Mouse (Mus musculus) cerebral cortex, adult 2 months (tissue): ENCODE data around the gene Prkca.

Experiments used
- WGBS: fragments of 180-500 bp; shearing (Covaris S2); methylation state at CpG from one replicate; pipeline ENCODE4 v1.1.7; 2018; 5-methylcytosine and 5-hydroxymethylcytosine counted together

Gene Prkca

DNA sequence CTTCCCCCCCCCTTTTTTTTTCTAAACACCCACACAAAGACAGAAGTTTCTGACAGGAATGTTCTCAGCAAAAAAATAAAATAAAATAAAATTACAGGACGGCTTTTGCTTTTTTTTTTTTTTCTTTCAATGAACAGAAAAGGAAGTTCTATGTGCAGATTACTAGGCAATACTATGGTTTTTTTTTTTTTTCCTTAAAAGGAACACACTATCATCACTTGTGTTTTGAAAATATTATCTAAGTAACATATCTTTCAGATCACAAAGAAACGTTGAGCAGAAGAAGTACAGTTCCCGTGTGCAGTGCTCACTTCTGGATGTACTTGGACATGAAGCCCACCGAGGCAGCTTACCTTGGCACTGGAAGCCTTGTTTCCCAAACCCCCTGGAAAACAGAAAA, 3.4 kb downstream of the Prkca start:
- WGBS = 79% methylated on average over 4 of the region's 4 CpGs

- WGBS = 62% methylated on average over 5 of the region's 5 CpGs
Measured at GRCm38 (mm10) chr11:108336445-108336844, 7.3 kb downstream of the Prkca start.

DNA sequence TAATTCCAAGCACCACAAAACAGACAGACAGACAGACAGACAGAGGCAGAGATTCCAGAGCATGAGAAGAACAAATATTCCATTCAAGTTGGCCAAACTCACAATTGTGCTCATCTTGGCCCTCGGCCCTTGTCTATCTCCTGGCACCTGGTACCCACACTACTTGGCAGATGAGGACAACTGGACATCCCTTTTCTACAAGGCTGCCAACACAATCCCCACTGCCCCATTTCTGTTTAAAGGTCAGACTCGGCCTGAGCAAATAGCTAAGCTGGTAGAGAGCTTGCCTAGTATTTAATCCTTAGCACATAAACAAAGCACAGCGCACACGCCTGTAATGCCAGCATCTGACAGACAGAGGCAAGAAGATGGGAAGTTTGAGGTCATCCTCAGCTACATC, 8.2 kb downstream of the Prkca start:
- 85% methylated on average over 4 of the region's 4 CpGs for WGBS

DNA sequence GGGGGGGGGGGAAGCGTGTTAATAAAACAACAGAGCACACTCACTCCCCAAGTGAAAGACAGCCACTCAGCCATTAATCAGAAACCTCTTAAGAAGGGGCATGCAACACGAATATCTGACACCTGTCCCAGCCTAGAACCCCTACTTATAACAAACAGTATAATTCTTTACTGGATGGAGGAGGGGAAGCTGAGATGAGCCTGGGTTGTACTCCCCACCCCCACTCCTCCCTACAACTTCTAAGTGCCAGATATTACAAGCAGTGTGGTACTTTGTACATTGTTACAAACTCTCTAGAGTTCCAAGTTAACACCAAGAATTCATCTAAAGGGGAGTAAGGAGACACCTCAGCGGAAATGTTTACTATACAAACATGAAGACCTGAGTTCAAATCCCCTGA, 9.1 kb downstream of the Prkca start:
- WGBS = 60% methylated on average over 3 of the region's 3 CpGs

DNA sequence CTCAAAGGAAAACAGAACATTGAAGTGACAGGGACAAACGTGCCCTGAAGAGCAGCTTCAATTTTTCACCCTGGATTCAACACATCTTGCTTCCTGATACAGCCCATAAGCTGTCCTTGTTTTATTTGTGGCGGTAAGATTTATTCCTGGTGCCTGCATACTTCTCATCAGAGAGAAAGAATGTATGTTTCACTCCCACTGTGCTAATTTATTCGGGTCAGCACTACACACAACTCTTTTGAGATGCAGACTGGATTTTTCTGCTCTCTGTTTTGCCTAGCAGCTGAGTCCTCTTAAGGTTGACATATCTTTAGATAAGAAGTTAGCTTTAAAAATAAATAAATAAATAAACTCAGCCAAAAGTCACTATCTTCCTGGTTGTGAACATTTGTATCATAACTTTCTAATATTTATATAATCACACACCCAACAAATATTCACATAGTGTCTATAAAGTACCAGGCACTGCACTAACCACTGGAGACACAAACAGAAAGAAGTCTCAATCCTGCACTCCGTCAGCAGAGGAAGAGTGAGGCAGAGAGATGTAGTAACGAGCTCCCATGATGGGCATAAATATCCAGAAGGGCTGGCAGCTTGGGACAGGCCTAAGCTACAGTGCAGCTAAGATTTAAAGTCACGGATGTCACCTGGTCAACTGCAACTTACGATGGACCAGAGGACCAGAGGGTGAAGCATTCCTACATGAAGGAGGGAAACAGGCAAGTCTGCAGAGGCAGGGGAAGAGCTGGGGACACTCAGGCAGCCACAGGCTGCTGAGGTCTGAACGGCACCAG, 9.9 kb downstream of the Prkca start:
- WGBS = 54% methylated on average over 8 of the region's 8 CpGs

DNA sequence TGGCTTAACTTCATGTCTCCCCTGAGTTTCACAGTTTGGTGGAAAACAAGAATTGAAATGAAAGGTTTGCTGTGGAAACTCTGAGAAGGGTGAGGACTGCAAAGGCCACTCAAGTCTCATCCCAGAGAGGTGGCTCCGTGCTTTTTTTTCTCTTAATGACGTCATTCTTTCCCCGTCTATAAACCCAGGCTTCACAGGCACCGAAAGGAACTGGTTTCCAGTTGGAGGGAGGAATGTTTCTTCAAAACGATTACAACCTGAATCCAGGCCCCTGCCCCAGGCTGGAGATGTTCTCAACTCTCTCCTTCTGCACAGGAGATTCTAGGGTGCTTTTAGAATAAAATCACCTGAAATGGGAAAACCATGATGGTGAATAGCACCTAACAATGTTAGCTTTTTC, 10.7 kb downstream of the Prkca start:
- WGBS = 56% methylated on average over 5 of the region's 5 CpGs

- WGBS = 66% methylated on average over 11 of the region's 11 CpGs
Measured at GRCm38 (mm10) chr11:108330818-108331217, 12.9 kb downstream of the Prkca start.

GRCm38 (mm10) chr11:108325943-108326342, 17.8 kb downstream of the Prkca start:
- 79% methylated on average over 8 of the region's 8 CpGs for WGBS

DNA sequence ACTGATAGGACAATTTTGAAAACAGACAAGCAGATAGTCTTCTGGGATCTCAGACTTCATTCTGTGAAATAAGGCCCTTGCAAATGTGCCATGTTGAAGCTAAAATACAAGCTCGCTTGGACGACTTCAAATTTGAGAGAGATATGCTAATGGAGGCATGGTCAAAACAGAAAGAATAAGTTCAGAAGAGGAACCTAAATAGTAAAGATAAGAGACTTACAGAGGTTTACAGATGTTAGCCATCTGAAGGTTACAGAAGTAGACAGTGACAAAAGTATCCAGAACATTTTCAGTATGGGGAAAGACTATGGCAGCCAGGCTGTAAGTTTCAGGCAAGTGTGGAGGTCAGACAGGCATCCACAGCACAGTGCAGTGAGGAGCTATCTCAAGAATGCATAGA, 21.6 kb downstream of the Prkca start:
- 85% methylated on average over 2 of the region's 2 CpGs for WGBS

DNA sequence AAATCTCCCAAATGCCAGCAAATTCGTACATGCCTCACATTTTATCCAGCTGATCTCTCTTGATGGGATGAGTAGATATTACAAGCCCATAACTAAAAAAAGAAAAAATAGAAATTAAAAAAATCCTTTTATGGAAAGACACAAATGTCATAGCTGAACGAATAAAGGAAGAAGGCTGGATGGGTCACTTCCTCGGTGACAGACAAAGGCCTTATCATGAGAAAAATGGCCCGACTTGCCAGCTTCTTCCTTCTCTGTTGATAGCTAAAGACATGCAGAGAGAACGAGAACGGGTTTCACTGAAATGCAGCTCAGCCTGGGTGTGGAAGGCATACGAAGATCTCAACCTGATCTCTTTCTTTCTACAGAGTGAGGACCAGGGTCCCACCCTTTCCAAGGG, 23.2 kb downstream of the Prkca start:
- 73% methylated on average over 7 of the region's 7 CpGs for WGBS

- 68% methylated on average over 11 of the region's 11 CpGs for WGBS
Measured at GRCm38 (mm10) chr11:108319162-108319561, 24.6 kb downstream of the Prkca start.

- WGBS = 84% methylated on average over 6 of the region's 6 CpGs
Measured at GRCm38 (mm10) chr11:108317878-108318277, 25.9 kb downstream of the Prkca start.

GRCm38 (mm10) chr11:108315736-108316135, 28.0 kb downstream of the Prkca start:
- WGBS = 79% methylated on average over 7 of the region's 7 CpGs

- 34% methylated on average over 5 of the region's 5 CpGs for WGBS
Measured at GRCm38 (mm10) chr11:108312516-108312915, 31.2 kb downstream of the Prkca start.

GRCm38 (mm10) chr11:108311912-108312311, 31.8 kb downstream of the Prkca start:
- WGBS = 84% methylated on average over 2 of the region's 2 CpGs

DNA sequence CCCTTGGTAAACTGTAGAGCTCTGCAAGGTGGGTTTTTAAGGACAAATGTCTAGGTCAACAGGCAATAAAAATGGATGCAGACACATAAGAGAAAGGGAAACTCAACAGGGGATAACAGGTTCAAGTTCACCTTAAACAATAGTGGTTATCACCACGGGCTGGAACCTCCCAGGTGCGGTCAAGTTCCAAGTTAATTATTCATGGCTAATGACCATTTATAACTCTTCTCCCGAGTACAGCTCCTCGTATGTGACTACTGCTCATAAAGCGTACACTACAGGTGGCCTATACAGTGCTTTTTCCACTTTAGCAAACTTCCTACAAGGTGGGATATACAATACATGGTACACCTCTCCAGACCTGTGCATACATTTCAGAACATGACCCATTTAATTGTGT, 33.9 kb downstream of the Prkca start:
- 88% methylated on average over 5 of the region's 5 CpGs for WGBS

- WGBS = 96% methylated on average over 5 of the region's 5 CpGs
Measured at GRCm38 (mm10) chr11:108308253-108308652, 35.5 kb downstream of the Prkca start.

GRCm38 (mm10) chr11:108307258-108307657, 36.5 kb downstream of the Prkca start:
- 82% methylated on average over 7 of the region's 7 CpGs for WGBS

GRCm38 (mm10) chr11:108303787-108304186, 39.9 kb downstream of the Prkca start:
- 95% methylated on average over 4 of the region's 4 CpGs for WGBS

- WGBS = 75% methylated on average over 10 of the region's 10 CpGs
Measured at GRCm38 (mm10) chr11:108301796-108302490, 41.8 kb downstream of the Prkca start.

DNA sequence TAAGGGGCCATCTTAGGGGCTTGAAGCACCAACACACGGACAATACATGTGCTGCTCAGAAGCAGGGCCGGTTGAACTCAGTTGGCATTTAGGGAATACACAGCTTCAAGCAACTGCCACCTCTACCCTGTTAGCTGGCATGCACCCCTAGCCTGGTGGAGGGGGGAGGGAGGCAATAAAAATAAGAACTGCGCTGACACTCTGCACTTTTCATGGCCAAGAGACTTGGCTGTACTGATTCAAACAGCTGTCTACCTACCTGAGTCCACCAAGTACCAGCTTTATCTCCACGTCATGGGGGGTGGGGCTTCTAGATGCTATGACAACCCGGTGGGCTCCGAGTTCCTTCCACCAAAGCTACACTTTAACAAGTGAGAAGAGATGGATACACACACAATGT, 42.7 kb downstream of the Prkca start:
- WGBS = 86% methylated on average over 6 of the region's 6 CpGs

DNA sequence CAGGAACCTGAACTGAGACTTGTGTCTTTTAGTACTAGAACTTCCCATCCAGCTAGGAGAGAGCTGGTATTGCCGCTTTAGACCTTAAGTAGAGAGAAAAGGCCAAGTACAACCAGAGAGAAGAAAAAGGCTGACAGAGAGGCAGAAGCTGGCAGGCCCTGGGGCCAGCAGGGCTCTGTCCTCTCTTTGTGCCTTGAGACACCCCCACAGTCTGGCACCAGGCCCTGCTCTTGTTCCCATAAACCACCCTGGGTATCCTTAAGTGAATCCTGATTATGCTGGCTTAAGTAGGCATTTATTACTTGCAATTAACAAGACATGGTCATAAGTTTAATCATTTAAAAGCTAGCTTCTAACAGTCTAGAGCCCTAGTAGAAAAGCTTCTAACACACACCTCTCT, 43.3 kb downstream of the Prkca start:
- WGBS = 100% methylated on average over 1 of the region's 1 CpGs

GRCm38 (mm10) chr11:108299913-108300312, 43.8 kb downstream of the Prkca start:
- WGBS = 87% methylated on average over 10 of the region's 10 CpGs
